Mouse (Mus musculus): ENCODE measurements at regions not wholly inside any gene's neighbourhood (a gene's known extent, or its start where the extent isn't known, plus 50 kb on each side); places are given as distances from the start of the nearest gene placed in this dataset.

DNA sequence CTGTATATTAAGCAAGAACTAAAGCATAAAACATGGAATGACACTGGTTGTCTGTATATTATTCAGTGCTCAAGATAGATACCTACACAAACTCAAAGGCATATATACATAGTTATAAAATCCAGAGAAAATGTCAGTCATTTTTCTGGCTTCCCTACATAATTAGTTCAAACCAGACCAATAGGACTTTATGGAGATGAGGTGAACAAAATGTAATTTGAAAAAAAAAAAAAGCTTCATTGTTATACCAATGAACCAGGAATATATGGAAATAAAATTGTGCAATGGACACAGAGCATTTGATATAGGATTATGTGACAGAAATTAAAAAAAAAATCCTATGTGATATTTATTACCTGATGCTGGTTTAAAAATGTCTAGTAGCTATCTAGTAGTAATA is 415.8 kb upstream of the Cdh9 start:
- no peak for TF ChIP-seq CTCF (IDR thresholded peaks at IDR 0.05; ENCODE audit: low read depth)
- TF ChIP-seq EP300 (IDR thresholded peaks at IDR 0.05; ENCODE audit: low read depth) = no peak

All from liver, postnatal 0 days (tissue).